Mouse (Mus musculus) kidney, postnatal 0 days (tissue): ENCODE measurements around the gene Zbtb7b. TPM values are rescaled to one million over a fixed set of nuclear protein-coding genes. Genes with fewer than 3 reads are reported as not detected.
A peak's percentile ranks its signal among the peaks of the same experiment; 100 is the strongest.

Experiments used
- ATAC-seq: fragments of 200-750 bp; cut with Nextera tagmentation; replicated peaks from 2 replicates; pipeline ENCODE4 v1.8.0; 2017; ENCODE audit warnings: low read depth, moderate number of reproducible peaks, moderate TSS enrichment, moderate library complexity; ENCODE audit not compliant: low FRiP score
- DNase-seq: peaks from one replicate; pipeline ENCODE4 v3.0.0-alpha.2; 2016; ENCODE audit warnings: low spot score
- H3K27ac ChIP-seq: fragments of 300-500 bp; sonication (generic); 2 replicates; pipeline ENCODE4 v1.5.1; 2014; ENCODE audit warnings: mild to moderate bottlenecking
- H3K27me3 ChIP-seq: fragments of 300-500 bp; sonication (generic); 2 replicates; pipeline ENCODE4 v1.6.1; 2014; ENCODE audit warnings: low read length, mixed read lengths; ENCODE audit not compliant: insufficient read depth
- H3K36me3 ChIP-seq: fragments of 300-500 bp; sonication (generic); 2 replicates; pipeline ENCODE4 v1.6.1; 2014; ENCODE audit warnings: low read length, mixed read lengths; ENCODE audit not compliant: insufficient read depth
- H3K4me1 ChIP-seq: fragments of 300-500 bp; sonication (generic); replicated peaks from 2 replicates; pipeline ENCODE4 v1.6.1; 2014; ENCODE audit warnings: antibody characterized with exemption, low read length, mixed read lengths; ENCODE audit not compliant: insufficient read depth
- H3K4me2 ChIP-seq: fragments of 300-500 bp; sonication (generic); 2 replicates; pipeline ENCODE4 v1.6.1; 2014; ENCODE audit warnings: mild to moderate bottlenecking, low read length, moderate library complexity, mixed read lengths
- H3K4me3 ChIP-seq: fragments of 300-500 bp; sonication (generic); replicated peaks from 2 replicates; pipeline ENCODE4 v1.5.1; 2014; ENCODE audit warnings: low read depth, low read length
- H3K9ac ChIP-seq: fragments of 300-500 bp; sonication (generic); 2 replicates; pipeline ENCODE4 v1.6.1; 2014; ENCODE audit warnings: low read depth, low read length
- H3K9me3 ChIP-seq: fragments of 300-500 bp; sonication (generic); replicated peaks from 2 replicates; pipeline ENCODE4 v1.6.1; 2016; ENCODE audit warnings: low read length, inconsistent platforms, mixed read lengths
- CTCF ChIP-seq: IDR thresholded peaks from 2 replicates; pipeline ENCODE4 v1.5.1; 2016; ENCODE audit warnings: antibody characterized with exemption, low read depth, mild to moderate bottlenecking, moderate library complexity
- WGBS: fragments of 180-500 bp; shearing (Covaris S2); extraction: QIAGEN DNeasy Blood & Tissue Kit; methylation state at CpG from one replicate; pipeline ENCODE4 v1.1.7; 2014; 5-methylcytosine and 5-hydroxymethylcytosine counted together
- polyA plus RNA-seq: library from polyadenylated mRNA; unstranded; fragments of >200 nt; fragmentation: Nextera tagmentation; extraction: Ambion mirVana; gene quantifications from 2 replicates; pipeline ENCODE4 v1.2.1, GENCODE M21; 2015

The Zbtb7b gene
- polyA plus RNA-seq, result 4.3 TPM in 2 replicates

DNA sequence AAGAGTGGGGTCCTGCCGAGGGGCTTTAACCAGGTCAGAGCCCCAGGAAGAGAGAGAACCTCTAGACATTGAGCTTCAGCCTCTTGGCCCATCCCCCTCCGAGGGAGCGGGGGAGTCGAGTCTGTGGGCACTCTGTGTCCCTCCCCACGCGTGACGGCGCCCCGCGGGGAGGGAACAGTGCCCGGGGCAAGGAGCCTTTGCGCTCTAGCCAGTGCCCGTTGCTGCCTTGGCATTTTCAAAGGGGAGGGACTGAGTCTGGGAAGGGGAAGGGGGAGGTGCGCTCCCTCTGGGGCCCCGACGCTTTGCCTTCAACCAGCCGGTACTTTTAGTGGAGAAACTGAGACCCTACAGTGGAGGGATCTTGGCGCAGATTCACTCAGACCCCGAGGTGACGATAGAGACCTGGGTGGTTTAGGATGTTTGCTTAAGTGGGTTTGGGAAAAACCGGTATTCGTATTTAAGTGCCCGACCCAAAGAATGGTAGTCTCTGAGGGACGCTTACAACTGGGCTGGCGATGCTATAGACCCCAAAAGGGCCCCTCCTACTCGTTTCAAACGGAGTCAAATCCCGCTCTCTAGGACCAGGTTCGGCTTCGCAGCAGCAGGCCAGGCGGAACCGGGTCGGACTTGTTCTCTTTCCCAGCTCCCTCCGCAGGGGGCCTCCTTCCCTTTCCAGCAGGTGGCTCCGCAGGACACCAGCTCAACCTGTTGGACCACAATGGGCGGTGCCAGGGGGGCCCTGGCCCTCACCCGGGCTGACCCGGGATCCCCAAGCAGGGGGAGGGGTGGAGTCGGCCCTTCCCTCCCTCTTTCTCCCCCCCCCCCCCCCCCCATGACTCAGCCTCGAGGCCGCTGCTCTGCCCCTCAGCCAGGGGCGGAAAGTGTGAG, at the start of gene Zbtb7b:
Zbtb7b (minus strand) TSS at position 771 of the 888 bp plus-strand sequence.
- no peaks in the 10 kb centered on the region for H3K9me3 ChIP-seq
- DNase-seq (peak; percentile 81), ATAC-seq (peak; percentile 69)
- under 1% methylated on average over 39 of the region's 42 CpGs for WGBS
- H3K9ac ChIP-seq, result peak within 1 kb of the TSS; percentile 58
- no peaks in the 10 kb centered on the region for H3K27me3 ChIP-seq
- peak within 1 kb of the TSS; percentile 91 for H3K27ac ChIP-seq
- H3K4me2 ChIP-seq, result peak within 1 kb of the TSS; percentile 99
- no peaks in the 10 kb centered on the region for H3K36me3 ChIP-seq
- H3K4me3 ChIP-seq, result peak within 1 kb of the TSS; percentile 51
- peaks cover 26% of the 10 kb centered on the region for H3K4me1 ChIP-seq
- peak; percentile 47 for TF ChIP-seq CTCF

DNA sequence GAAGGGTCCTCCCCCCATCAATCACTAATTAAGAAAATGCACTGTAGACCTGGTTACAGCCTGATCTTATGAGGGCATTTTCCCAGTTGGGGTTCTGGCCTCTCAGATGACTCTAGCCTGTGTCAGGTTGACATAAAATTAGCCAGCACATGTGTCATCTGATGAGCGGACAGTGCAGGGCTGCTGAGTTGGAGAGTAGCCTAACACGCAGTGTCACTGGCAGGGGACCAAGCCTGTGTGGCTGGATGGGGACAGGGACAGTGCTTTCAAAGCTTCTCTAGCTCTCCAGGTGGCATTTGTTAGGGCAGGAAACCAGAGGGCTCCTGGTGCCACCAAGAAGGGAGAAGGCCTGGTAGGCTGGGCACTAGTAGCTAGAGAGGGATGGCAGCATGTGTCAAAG, 46.1 kb upstream of the Zbtb7b start:
- Histone ChIP-seq H3K27ac (no peak overlapping the region), H3K9me3 (no peaks in the 10 kb centered on the region), H3K36me3 (peaks cover 15% of the 10 kb centered on the region; the same call in 1 of the 2 replicates), H3K4me2 (no peak overlapping the region), H3K4me1 (peaks cover 6% of the 10 kb centered on the region), H3K27me3 (no peaks in the 10 kb centered on the region), H3K9ac (no peak overlapping the region), H3K4me3 (no peak overlapping the region)
- 96% methylated on average over 2 of the region's 2 CpGs for WGBS
- TF ChIP-seq CTCF, result no peak
- ATAC-seq (no peak), DNase-seq (no peak)

DNA sequence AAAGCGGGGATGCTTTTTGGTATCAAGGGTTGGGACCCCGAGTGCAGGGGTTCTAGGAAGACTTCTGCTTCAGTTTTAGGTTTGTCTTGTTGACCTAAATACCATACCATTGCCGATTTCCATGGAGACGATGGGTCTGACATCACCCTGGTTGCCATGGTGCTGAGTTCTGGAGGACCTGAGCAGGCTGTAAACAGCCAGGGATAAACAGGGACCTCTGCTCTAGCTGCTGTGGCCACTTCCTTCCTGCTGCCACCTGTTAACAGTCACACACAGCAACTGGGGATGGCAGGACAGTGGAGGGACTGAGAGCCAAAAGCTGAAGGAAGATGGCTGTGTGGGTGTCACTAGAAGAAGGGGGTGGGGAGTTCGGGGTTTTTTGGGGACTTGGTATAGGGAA, 42.7 kb upstream of the Zbtb7b start:
- 31% methylated on average over 5 of the region's 5 CpGs for WGBS
- no peak for DNase-seq
- H3K27ac ChIP-seq, result peak overlapping the region; percentile 87
- H3K36me3 ChIP-seq, result peaks cover 15% of the 10 kb centered on the region
- peak overlapping the region; percentile 77 for H3K4me2 ChIP-seq
- H3K4me3 ChIP-seq, result peak overlapping the region; percentile 47
- peaks cover 6% of the 10 kb centered on the region for H3K4me1 ChIP-seq
- no peaks in the 10 kb centered on the region for H3K9me3 ChIP-seq
- no peak for TF ChIP-seq CTCF
- peak overlapping the region; percentile 59; the same call in 1 of the 2 replicates for H3K9ac ChIP-seq
- ATAC-seq, result no peak
- H3K27me3 ChIP-seq, result no peaks in the 10 kb centered on the region

DNA sequence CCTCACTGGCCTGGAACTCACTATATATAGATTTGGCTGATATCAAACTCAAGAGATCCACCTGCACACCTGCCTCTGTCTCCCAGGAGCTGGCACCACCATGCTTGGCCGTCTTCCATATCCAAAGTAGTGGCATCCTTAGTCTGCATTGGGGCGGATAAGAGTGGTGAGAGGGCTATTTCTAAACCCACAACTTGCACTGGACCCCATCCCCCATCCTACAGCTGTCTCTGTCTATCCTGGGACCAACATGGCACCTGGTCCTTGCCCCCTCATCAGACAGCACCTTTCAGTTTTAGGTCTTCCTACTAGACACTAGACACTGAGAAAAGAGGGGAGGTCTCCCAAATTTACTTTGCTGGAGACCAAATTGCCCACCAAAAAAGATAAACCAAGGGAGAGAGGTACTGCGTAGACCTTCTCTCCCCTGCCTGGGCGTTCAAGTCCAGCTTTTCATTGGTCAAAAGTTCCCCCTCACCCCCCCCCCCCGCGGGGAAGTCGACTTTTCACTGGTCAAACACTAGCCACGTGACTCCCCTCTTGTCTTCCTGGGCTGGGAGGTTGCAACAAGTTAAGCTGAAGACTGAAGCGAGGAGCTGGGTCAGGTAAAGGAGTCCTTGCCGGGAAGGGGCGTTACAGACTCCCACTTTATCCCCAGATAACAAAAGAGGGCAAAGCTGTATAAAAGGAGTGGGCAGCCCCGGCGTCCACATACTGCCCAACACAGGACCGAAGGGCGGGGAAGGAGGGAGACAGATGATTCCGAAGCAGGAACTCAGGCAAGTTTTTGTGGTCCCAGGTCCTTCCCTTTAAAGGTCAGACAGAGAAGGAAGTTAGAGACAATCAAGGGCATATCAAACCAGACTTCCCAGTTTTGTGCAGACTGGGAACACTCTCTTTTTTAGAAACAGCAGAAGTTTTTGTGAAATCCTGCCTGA, 41.9 kb upstream of the Zbtb7b start, which contains the start of gene Pbxip1:
Pbxip1 (plus strand) TSS at position 531 of the 938 bp plus-strand sequence.
- ATAC-seq, result peak; percentile 81
- DNase-seq, result peak; percentile 93
- WGBS, result 5% methylated on average over 16 of the region's 16 CpGs

DNA sequence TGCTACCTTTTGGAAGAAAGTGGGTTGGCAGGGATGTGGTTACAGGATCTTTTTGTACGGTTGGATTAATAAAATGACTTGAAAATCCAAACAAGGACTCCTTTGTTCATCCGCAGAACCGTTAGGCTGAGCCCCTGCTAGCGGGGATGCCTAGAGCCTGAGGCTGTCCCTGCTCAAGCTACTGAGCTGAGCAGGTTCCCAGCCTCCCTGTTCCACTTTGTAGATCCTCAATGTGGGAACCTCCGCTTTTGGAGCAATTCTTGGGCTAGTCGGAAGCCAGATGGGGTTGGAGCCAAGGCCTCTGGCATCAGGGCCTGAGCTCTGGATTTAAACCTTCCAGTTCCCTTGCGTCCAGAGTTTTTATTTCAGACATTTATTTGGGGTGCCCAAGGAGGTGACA, 40.5 kb upstream of the Zbtb7b start:
- no peaks in the 10 kb centered on the region for H3K9me3 ChIP-seq
- no peaks in the 10 kb centered on the region for H3K27me3 ChIP-seq
- H3K27ac ChIP-seq, result no peak overlapping the region
- H3K4me1 ChIP-seq, result peaks cover 13% of the 10 kb centered on the region
- no peak for ATAC-seq
- H3K4me3 ChIP-seq, result no peak overlapping the region
- no peak overlapping the region for H3K9ac ChIP-seq
- 72% methylated on average over 7 of the region's 7 CpGs for WGBS
- DNase-seq, result no peak
- H3K36me3 ChIP-seq, result peaks cover 17% of the 10 kb centered on the region
- TF ChIP-seq CTCF, result no peak
- no peak overlapping the region for H3K4me2 ChIP-seq

More for the DNA sequence above, 41.9 kb upstream of the Zbtb7b start, which contains the start of gene Pbxip1:
- Histone ChIP-seq H3K4me2 (peak within 1 kb of the TSS; percentile 77), H3K27ac (peak within 1 kb of the TSS; percentile 87), H3K9me3 (no peaks in the 10 kb centered on the region), H3K4me3 (peak within 1 kb of the TSS; percentile 47), H3K9ac (peak within 1 kb of the TSS; percentile 59), H3K4me1 (peaks cover 9% of the 10 kb centered on the region), H3K36me3 (peaks cover 17% of the 10 kb centered on the region), H3K27me3 (no peaks in the 10 kb centered on the region)
- no peak for TF ChIP-seq CTCF

DNA sequence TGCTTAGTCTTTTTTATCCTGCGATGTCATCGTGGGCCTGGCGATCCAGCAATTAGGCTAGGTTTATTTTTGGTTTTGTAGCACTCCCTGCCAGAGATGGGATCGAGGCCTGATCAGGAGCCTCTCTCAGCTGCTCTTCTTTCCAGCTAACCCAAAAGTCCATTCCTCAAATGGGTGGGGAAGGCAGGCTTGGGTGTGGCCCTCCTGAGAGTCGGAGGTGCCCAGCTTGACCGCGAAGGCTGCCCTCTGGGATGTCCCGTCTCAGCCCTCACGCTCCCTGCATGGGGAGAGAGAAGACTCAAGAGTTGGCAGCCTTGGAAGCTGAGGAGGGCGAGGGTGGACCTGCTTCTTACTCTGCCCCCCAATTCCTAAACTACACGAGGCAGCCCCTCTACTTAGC, 40.0 kb upstream of the Zbtb7b start:
- WGBS, result 87% methylated on average over 11 of the region's 11 CpGs
- DNase-seq (no peak), ATAC-seq (no peak)
- H3K4me1 ChIP-seq, result peaks cover 13% of the 10 kb centered on the region
- no peak overlapping the region for H3K27ac ChIP-seq
- no peak overlapping the region for H3K4me2 ChIP-seq
- H3K27me3 ChIP-seq, result no peaks in the 10 kb centered on the region
- H3K9me3 ChIP-seq, result no peaks in the 10 kb centered on the region
- H3K9ac ChIP-seq, result no peak overlapping the region
- H3K36me3 ChIP-seq, result peaks cover 17% of the 10 kb centered on the region
- no peak overlapping the region for H3K4me3 ChIP-seq
- no peak for TF ChIP-seq CTCF
